Mouse (Mus musculus) olfactory bulb, adult 2 months (tissue): ENCODE results near the gene Ankk1.

Experiments
- CTCF ChIP-seq: fragments of 200-500 bp; IDR thresholded peaks from 2 replicates; pipeline ENCODE4 v1.5.1; 2012; ENCODE audit warnings: low read depth, mild to moderate bottlenecking, low read length, moderate library complexity; ENCODE audit not compliant: insufficient read depth
- POLR2A ChIP-seq: fragments of 200-500 bp; IDR thresholded peaks from 2 replicates; pipeline ENCODE4 v1.6.1; 2012; ENCODE audit warnings: mild to moderate bottlenecking, low read depth, low read length, moderate library complexity; ENCODE audit not compliant: insufficient read depth

DNA sequence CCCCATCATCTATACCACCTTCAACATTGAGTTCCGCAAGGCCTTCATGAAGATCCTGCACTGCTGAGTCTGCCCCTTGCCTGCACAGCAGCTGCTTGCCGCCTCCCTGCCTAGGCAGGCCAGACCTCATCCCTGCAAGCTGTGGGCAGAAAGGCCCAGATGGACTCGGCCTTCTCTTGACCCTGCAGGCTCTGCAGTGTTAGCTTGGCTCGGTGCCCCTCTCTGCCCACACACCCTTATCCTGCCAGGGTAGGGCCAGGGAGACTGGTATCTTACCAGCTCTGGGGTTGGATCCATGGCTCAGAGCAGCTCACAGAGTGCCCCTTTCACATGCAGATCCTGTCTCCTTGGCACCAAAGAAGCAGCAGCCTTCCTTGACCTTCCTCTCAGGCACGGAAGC, 19.8 kb downstream of the Ankk1 start:
- TF ChIP-seq POLR2A (no peak), CTCF (no peak)
